Mouse (Mus musculus) thymus, postnatal 4 days (tissue): ENCODE results near the gene Gjd2.

Source experiments
- DNase-seq: peaks from one replicate; pipeline ENCODE4 v3.0.0; 2021

The Gjd2 gene

DNA sequence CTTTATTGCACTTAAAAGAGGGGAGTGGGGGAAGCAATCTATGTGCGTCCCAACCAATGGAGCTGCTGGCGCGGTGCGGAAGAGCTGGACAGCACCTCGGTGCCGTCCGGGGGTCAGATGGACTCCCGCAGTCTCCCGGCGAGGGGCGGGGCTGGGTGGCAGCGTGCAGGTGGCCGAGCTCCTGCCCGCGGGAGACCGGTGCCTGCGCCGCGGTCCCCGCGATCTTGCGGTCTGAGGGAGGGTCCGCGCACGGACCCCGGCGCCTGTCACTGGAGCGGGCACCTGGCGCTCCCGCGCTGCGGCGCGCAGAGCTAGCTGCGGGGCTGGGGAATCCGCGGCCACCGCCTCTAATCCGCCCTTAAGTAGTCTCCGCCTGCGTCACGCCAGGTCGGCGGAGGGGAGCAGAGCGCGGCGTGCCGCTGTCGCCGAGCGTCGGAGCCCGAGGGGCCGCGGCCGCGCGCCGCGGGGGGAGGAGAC is at the start of gene Gjd2:
Gjd2 (minus strand) TSS at position 325 of the 477 bp plus-strand sequence.
- peak; percentile 12 for DNase-seq

DNA sequence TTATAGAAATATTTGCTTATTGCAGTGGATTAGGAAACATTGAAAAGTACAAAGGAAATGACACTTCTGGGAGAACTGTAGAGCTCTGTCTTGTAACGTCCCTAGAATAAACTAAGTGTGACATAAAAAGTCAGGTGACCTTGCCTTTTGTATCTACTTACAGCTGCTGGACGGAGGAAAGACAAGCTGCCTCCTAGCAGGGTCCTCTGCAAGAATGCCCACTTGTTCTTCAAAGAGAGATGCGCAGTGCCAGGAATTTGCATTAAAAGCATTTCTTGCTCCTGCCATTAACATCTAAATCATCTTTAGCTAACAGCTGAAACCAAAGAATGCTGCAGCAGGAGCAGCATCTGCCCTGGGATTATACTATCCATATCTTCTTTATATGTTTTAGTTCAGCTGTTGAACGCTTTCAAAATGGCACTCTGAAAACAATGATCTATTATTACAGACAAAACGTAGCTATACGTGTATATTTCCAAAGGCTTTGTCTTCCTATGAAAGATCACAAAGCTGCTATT is 46.7 kb upstream of the Gjd2 start:
- DNase-seq, result no peak

GRCm38 (mm10) chr2:114059608-114060007 is 46.2 kb upstream of the Gjd2 start:
- DNase-seq, result no peak

GRCm38 (mm10) chr2:114058226-114058796 is 44.9 kb upstream of the Gjd2 start:
- DNase-seq, result no peak

DNA sequence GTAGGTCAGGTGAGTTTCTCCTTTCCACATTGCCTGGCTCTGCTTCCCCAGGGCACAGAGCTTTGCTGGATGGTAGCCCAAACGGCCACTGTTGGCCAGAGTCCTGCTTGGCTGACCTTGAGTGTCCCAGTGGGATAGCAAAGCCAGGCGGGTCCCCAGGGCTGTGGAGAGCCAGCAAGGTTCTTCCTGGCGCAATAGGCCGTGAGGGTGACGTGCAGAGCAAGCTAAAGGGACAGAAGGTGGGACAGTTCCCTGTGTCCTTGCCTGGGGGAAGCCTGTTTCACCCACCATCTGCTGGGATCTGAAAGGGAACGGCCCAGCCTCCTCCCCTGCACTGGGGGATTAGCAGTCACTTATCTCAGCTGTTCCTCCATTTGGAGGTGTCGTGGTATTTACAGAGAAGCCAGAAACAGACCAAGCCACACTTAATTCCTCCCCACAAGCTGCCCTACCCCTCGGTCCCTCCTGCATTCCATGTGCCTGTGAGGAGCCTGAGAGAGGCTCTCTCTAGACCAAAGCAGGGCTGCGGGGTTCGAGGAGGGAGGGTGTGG is 44.0 kb upstream of the Gjd2 start:
- DNase-seq, result no peak

DNA sequence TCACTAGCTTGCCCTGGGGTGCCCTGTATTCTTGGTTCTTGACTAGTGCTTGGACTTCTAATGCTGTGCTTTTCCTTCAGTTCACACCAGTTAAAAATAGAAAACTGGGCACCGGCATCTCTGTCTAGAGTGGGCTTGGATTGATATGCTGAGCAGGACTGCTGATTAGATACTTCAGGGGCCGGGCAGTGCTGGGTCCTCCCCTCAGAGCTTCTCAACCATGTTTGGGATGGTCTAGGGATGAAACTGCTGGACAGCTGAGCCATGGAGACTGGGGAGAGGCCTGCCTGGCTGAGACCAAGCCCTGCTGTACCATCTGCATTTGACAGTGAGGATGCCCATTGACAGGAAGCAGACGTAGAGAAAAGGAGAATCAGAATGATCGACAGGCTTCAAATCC is 40.7 kb upstream of the Gjd2 start:
- DNase-seq, result no peak

DNA sequence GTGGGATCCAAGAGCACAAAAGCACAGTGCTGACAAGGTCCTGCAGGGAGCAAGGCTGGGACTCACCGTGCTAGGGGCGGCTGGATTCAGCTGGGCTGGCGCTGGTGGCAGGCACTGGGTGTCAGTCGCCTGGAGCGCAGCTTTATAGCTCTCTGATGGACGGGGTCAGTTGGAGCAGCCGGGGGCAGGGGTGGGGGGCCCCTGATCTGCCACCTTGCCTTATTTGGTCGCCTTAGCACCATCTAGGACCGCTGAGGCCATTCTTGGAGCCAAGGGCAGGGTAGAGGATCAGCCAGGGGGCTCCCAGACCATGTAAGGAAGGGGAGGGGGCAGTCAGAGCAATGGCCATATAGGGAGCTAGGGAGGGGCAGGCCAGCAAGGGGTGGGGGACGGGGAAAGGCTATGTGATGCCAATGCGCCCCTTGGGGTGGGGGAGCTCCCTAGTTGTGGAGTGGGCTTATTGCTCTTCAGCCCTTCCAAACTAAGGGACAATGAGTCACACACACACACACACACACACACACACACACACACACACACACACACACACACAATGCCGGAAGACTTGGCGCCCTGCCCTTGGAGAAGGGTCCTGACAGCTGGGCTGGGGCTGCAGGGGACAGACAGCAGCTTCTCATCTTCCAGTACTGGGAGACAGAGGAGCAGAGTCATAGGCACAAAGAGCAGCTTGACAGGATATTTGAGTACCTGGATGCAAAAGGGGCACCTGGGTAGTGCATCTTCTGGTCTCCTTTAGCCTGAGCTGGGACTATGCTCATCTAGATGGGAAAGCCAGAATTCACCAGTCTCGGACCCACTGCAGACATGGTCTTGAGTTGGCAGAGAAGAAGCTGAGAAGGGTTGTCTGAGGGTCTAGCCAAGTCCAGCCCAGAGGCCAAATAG is 39.5 kb upstream of the Gjd2 start, which contains the start of gene Actc1:
Actc1 (minus strand) TSS at position 853 of the 903 bp plus-strand sequence.
- DNase-seq, result no peak

DNA sequence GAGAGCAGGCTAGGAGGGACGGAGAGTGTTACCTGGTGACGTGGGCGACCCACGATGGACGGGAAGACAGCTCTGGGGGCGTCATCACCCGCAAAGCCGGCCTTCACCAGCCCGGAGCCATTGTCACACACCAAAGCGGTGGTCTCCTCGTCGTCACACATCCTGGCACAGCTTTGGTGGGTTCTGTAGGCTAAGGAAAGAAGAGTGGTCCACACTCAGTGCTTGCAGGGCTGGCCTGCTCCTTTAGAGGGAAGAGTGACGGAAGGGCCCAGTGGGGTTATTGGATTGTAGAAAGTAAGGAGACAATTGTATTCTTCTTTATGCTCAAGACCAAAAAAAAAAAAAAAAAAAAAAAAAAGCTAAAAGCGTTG is 38.4 kb upstream of the Gjd2 start:
- DNase-seq, result no peak

- DNase-seq, result no peak
Measured at GRCm38 (mm10) chr2:114051111-114051870, 37.9 kb upstream of the Gjd2 start.

GRCm38 (mm10) chr2:114050150-114050549 is 36.7 kb upstream of the Gjd2 start:
- no peak for DNase-seq

DNA sequence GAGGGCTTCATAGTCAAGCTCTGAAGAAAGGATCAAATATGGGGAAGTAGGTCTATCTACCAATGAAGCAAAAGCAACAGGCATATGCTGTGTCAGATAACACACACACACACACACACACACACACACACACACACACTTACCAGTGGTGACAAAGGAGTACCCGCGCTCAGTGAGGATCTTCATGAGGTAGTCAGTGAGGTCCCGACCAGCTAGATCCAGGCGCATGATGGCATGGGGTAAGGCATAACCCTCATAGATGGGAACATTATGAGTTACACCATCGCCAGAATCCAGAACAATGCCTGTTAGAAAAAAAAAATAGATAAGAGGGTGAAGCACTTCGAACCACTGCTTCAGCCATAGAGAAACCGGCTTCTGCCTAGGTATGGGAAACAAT is 36.0 kb upstream of the Gjd2 start:
- no peak for DNase-seq

DNA sequence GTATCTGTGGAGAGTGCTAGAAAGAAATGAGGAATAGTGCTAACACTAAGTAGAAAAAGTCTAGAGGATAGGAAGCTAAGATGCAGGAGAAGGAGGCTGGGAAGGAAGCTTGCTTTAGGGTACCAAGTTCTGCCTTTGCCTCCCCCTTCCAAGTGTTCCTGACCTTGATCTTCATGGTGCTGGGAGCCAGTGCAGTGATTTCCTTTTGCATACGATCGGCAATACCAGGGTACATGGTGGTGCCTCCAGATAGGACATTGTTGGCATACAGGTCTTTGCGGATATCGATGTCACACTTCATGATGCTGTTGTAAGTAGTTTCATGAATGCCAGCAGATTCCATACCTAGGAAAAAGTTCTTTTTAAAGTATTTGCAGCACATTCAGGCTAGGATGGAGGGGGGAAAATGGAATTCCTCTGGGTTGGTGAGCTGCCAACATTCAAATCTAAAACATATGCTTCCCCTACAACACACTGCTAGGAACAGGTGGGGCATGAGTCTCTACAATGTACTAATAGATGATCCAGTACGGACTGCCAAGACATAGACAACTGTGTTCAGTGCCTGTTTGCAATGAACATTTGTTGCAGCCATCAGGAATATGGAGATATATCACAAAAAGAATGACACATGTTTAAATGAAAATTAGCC is 34.7 kb upstream of the Gjd2 start:
- no peak for DNase-seq

- no peak for DNase-seq
Measured at GRCm38 (mm10) chr2:114046151-114046664, 32.8 kb upstream of the Gjd2 start.

- DNase-seq, result no peak
Measured at GRCm38 (mm10) chr2:114037926-114038325, 24.5 kb upstream of the Gjd2 start.

DNA sequence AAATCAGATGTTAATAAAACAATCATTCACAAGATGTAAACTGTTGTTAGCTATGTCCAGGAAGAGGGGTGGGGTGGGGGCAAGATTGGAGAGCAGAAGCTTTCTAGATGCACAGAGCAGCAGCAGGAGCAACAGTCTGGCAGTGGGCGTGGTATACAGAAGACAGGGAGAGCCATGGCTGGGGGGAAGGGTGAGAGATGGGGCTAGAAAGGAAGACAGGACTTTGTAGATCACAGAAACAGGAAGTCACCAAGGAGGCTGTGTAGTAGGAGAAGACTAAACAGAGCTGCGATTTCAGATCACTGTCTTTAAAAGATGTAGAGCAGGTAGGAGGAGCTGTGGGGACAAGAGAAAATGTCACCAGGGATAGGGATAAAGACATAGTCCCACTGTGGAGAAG is 18.8 kb upstream of the Gjd2 start:
- peak; percentile 20 for DNase-seq

GRCm38 (mm10) chr2:114023383-114023782 is 10.0 kb upstream of the Gjd2 start:
- no peak for DNase-seq

- no peak for DNase-seq
Measured at GRCm38 (mm10) chr2:114020210-114020563, 6.8 kb upstream of the Gjd2 start.

DNA sequence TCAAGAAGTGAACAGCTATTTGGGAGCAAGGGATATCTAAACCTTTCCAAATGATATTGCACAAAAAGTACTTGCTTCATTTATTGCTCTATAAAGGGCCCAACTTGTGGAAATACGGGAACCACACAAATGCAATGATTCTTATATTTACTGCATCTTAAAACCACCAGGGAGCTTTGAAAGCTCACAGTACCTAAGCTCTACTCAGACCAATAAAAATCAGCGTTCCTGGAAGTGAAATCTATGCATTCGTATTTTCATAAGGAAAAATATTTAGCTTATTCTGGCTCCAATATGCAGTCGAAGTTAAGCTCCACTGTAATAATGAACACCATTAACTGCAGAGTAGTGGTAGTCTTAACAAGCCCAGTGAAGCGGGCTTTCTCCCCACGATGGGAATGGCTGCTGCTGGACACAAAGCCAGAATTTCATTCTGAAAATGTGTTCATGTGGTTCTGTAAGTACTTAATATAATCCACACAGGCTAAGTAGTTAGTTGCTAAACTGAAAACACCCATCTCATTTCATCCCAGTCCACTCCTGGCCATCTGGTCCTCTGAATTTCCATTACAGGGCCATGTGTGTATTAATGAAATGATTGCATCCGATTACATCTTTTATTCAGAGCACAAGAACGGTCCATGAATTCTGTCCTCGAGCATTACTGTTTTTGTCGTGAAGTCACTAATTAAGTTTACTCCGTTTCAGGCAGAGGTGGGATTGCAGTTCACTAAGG is 6.2 kb upstream of the Gjd2 start:
- DNase-seq, result no peak

GRCm38 (mm10) chr2:114018136-114018535 is 4.7 kb upstream of the Gjd2 start:
- no peak for DNase-seq

- no peak for DNase-seq
Measured at GRCm38 (mm10) chr2:114014839-114015238, 1.4 kb upstream of the Gjd2 start.

- DNase-seq, result no peak
Measured at GRCm38 (mm10) chr2:114013846-114014245, 427 bp upstream of the Gjd2 start.
